Mouse (Mus musculus): ENCODE results near the gene Galc.
"Not testable (repeated sequence)": the region's sequence is repeated elsewhere in the genome, so short reads cannot be mapped to it uniquely, and the experiment has no call there.

The Galc gene

GRCm38 (mm10) chr12:98255373-98255995 is 3.8 kb downstream of the Galc start:
- DNase-seq (ENCODE audit: low spot score in 2 of 2): peak in 1 of 2 experiments; percentile 25

- DNase-seq (ENCODE audit: low spot score in 2 of 2): no peak
Measured at GRCm38 (mm10) chr12:98252417-98252816, 6.8 kb downstream of the Galc start.

- DNase-seq (ENCODE audit: low spot score in 2 of 2): no peak
Measured at GRCm38 (mm10) chr12:98250327-98250726, 8.9 kb downstream of the Galc start.

GRCm38 (mm10) chr12:98249671-98250070 is 9.6 kb downstream of the Galc start:
- DNase-seq (ENCODE audit: low spot score in 2 of 2): no peak

- DNase-seq (ENCODE audit: low spot score in 2 of 2): peak; percentile 46 to 72
Measured at GRCm38 (mm10) chr12:98246835-98247234, 12.4 kb downstream of the Galc start.

- no peak for DNase-seq (ENCODE audit: low spot score in 2 of 2)
Measured at GRCm38 (mm10) chr12:98244865-98245264, 14.4 kb downstream of the Galc start.

GRCm38 (mm10) chr12:98244161-98244560 is 15.1 kb downstream of the Galc start:
- DNase-seq (ENCODE audit: low spot score in 2 of 2): no peak

- not testable (repeated sequence) for DNase-seq (ENCODE audit: low spot score in 2 of 2)
Measured at GRCm38 (mm10) chr12:98238478-98238877, 20.8 kb downstream of the Galc start.

- no peak for DNase-seq (ENCODE audit: low spot score in 2 of 2)
Measured at GRCm38 (mm10) chr12:98227037-98227436, 32.2 kb downstream of the Galc start.

GRCm38 (mm10) chr12:98223286-98223685 is 36.0 kb downstream of the Galc start:
- DNase-seq (ENCODE audit: low spot score in 2 of 2): no peak

- DNase-seq (ENCODE audit: low spot score in 2 of 2): no peak
Measured at GRCm38 (mm10) chr12:98216432-98216831, 42.8 kb downstream of the Galc start.

- peak; percentile 15 to 38 for DNase-seq (ENCODE audit: low spot score in 2 of 2)
Measured at GRCm38 (mm10) chr12:98215512-98215911, 43.7 kb downstream of the Galc start.

- DNase-seq (ENCODE audit: low spot score in 2 of 2): no peak
Measured at GRCm38 (mm10) chr12:98214191-98214590, 45.1 kb downstream of the Galc start.

- DNase-seq (ENCODE audit: low spot score in 2 of 2): no peak
Measured at GRCm38 (mm10) chr12:98213791-98214190, 45.5 kb downstream of the Galc start.

GRCm38 (mm10) chr12:98213332-98213731 is 45.9 kb downstream of the Galc start:
- DNase-seq (ENCODE audit: low spot score in 2 of 2): no peak

GRCm38 (mm10) chr12:98212457-98213175 is 46.6 kb downstream of the Galc start:
- DNase-seq (ENCODE audit: low spot score in 2 of 2): peak; percentile 29 to 34

- DNase-seq (ENCODE audit: low spot score in 2 of 2): no peak
Measured at GRCm38 (mm10) chr12:98210495-98210894, 48.8 kb downstream of the Galc start.

GRCm38 (mm10) chr12:98208104-98208503 is 51.2 kb downstream of the Galc start:
- DNase-seq (ENCODE audit: low spot score in 2 of 2): no peak

- no peak for DNase-seq (ENCODE audit: low spot score in 2 of 2)
Measured at GRCm38 (mm10) chr12:98205450-98206051, 53.7 kb downstream of the Galc start.

- no peak for DNase-seq (ENCODE audit: low spot score in 2 of 2)
Measured at GRCm38 (mm10) chr12:98197401-98197800, 61.9 kb downstream of the Galc start.

- DNase-seq (ENCODE audit: low spot score in 2 of 2): no peak
Measured at GRCm38 (mm10) chr12:98190201-98190600, 69.1 kb downstream of the Galc start.

GRCm38 (mm10) chr12:98189096-98189495 is 70.2 kb downstream of the Galc start:
- no peak for DNase-seq (ENCODE audit: low spot score in 2 of 2)
